Mouse (Mus musculus): Measurements from ENCODE around the gene Fgfr2.

- TF ChIP-seq CTCF (conservative IDR thresholded peaks at IDR 0.05; ENCODE audit: insufficient read depth, insufficient read length, low read depth, low read length), result no peak
- TF ChIP-seq POLR2A (IDR thresholded peaks at IDR 0.05; ENCODE audit: low read depth, low read length), result no peak
Measured at GRCm38 (mm10) chr7:130220627-130221026, 2902.5 kb downstream of the Fgfr2 start.

Data from kidney, adult 2 months (tissue).